Mouse (Mus musculus) E14TG2a.4 (cell line): ENCODE data around the gene Lsamp.
A peak's percentile ranks its signal among the peaks of the same experiment; 100 is the strongest.

Source experiments
- H3K27me3 ChIP-seq: 2 replicates; pipeline ENCODE4 v1.6.1; 2014; ENCODE audit warnings: low read length, control low read depth; ENCODE audit not compliant: insufficient read depth
- H3K36me3 ChIP-seq: 2 replicates; pipeline ENCODE4 v1.6.1; 2014; ENCODE audit warnings: low read length, control low read depth; ENCODE audit not compliant: insufficient read depth
- H3K4me1 ChIP-seq: replicated peaks from 2 replicates; pipeline ENCODE4 v1.6.1; 2014; ENCODE audit warnings: low read depth, low read length, control low read depth
- H3K4me3 ChIP-seq: replicated peaks from 2 replicates; pipeline ENCODE4 v1.5.1; 2014; ENCODE audit warnings: mild to moderate bottlenecking, low read length
- H3K9me3 ChIP-seq: 2 replicates; pipeline ENCODE4 v1.6.1; 2014; ENCODE audit warnings: low read length, control low read depth
- CTCF ChIP-seq: conservative IDR thresholded peaks from 2 replicates; pipeline ENCODE4 v1.5.1; 2014; ENCODE audit warnings: low read length
- NANOG ChIP-seq: IDR thresholded peaks from 2 replicates; pipeline ENCODE4 v1.6.1; 2014; ENCODE audit warnings: borderline replicate concordance, low read length, mixed read lengths
- POU5F1 ChIP-seq: IDR thresholded peaks from 2 replicates; pipeline ENCODE4 v1.6.1; 2014; ENCODE audit warnings: low read length, borderline replicate concordance

Lsamp gene

GRCm38 (mm10) chr16:40392106-40392505, 407.9 kb downstream of the Lsamp start:
- no peaks in the 10 kb centered on the region for H3K4me1 ChIP-seq
- TF ChIP-seq NANOG (no peak), POU5F1 (no peak), CTCF (no peak)
- no peaks in the 10 kb centered on the region for H3K9me3 ChIP-seq
- H3K4me3 ChIP-seq = no peak overlapping the region
- no peaks in the 10 kb centered on the region for H3K27me3 ChIP-seq
- H3K36me3 ChIP-seq = no peaks in the 10 kb centered on the region

- no peaks in the 10 kb centered on the region for H3K4me1 ChIP-seq
- H3K4me3 ChIP-seq = no peak overlapping the region
- no peaks in the 10 kb centered on the region for H3K36me3 ChIP-seq
- TF ChIP-seq CTCF (no peak), NANOG (no peak), POU5F1 (no peak)
- no peaks in the 10 kb centered on the region for H3K9me3 ChIP-seq
- no peaks in the 10 kb centered on the region for H3K27me3 ChIP-seq
These were observed 415.4 kb downstream of the Lsamp start for GRCm38 (mm10) chr16:40399531-40399930.

GRCm38 (mm10) chr16:40434280-40434679, 450.1 kb downstream of the Lsamp start:
- no peaks in the 10 kb centered on the region for H3K4me1 ChIP-seq
- no peak overlapping the region for H3K4me3 ChIP-seq
- H3K9me3 ChIP-seq = no peaks in the 10 kb centered on the region
- TF ChIP-seq CTCF (no peak), POU5F1 (no peak), NANOG (no peak)
- H3K36me3 ChIP-seq = no peaks in the 10 kb centered on the region
- H3K27me3 ChIP-seq = no peaks in the 10 kb centered on the region

GRCm38 (mm10) chr16:40436415-40436814, 452.3 kb downstream of the Lsamp start:
- Histone ChIP-seq H3K4me1 (no peaks in the 10 kb centered on the region), H3K4me3 (no peak overlapping the region), H3K9me3 (no peaks in the 10 kb centered on the region), H3K27me3 (no peaks in the 10 kb centered on the region), H3K36me3 (no peaks in the 10 kb centered on the region)
- no peak for TF ChIP-seq NANOG
- no peak for TF ChIP-seq CTCF
- TF ChIP-seq POU5F1 = no peak

GRCm38 (mm10) chr16:40437879-40438278, 453.7 kb downstream of the Lsamp start:
- H3K27me3 ChIP-seq = no peaks in the 10 kb centered on the region
- no peak for TF ChIP-seq POU5F1
- TF ChIP-seq CTCF = no peak
- TF ChIP-seq NANOG = no peak
- H3K4me1 ChIP-seq = no peaks in the 10 kb centered on the region
- no peaks in the 10 kb centered on the region for H3K36me3 ChIP-seq
- no peaks in the 10 kb centered on the region for H3K9me3 ChIP-seq
- H3K4me3 ChIP-seq = no peak overlapping the region

GRCm38 (mm10) chr16:40438876-40439275, 454.7 kb downstream of the Lsamp start:
- Histone ChIP-seq H3K4me1 (no peaks in the 10 kb centered on the region), H3K27me3 (no peaks in the 10 kb centered on the region), H3K9me3 (no peaks in the 10 kb centered on the region), H3K36me3 (no peaks in the 10 kb centered on the region), H3K4me3 (no peak overlapping the region)
- no peak for TF ChIP-seq POU5F1
- TF ChIP-seq NANOG = no peak
- TF ChIP-seq CTCF = no peak

- Histone ChIP-seq H3K4me1 (no peaks in the 10 kb centered on the region), H3K36me3 (no peaks in the 10 kb centered on the region), H3K27me3 (no peaks in the 10 kb centered on the region), H3K9me3 (no peaks in the 10 kb centered on the region), H3K4me3 (no peak overlapping the region)
- TF ChIP-seq CTCF (no peak), NANOG (no peak), POU5F1 (no peak)
These were observed 462.4 kb downstream of the Lsamp start for GRCm38 (mm10) chr16:40446587-40446986.

- Histone ChIP-seq H3K9me3 (no peaks in the 10 kb centered on the region), H3K4me1 (no peaks in the 10 kb centered on the region), H3K27me3 (no peaks in the 10 kb centered on the region), H3K4me3 (no peak overlapping the region), H3K36me3 (no peaks in the 10 kb centered on the region)
- TF ChIP-seq POU5F1 (no peak), CTCF (no peak), NANOG (no peak)
These were observed 479.4 kb downstream of the Lsamp start for GRCm38 (mm10) chr16:40463411-40464058.

GRCm38 (mm10) chr16:40466596-40466995, 482.4 kb downstream of the Lsamp start:
- TF ChIP-seq POU5F1 (no peak), CTCF (peak; percentile 50; the same call in 1 of the 2 replicates), NANOG (no peak)
- Histone ChIP-seq H3K36me3 (no peaks in the 10 kb centered on the region), H3K4me1 (no peaks in the 10 kb centered on the region), H3K4me3 (no peak overlapping the region), H3K9me3 (no peaks in the 10 kb centered on the region), H3K27me3 (no peaks in the 10 kb centered on the region)
